Mouse (Mus musculus) G1E (cell line): Measurements from ENCODE around the gene Cdk14. TPM values are rescaled to one million over a fixed set of nuclear protein-coding genes. Genes with fewer than 3 reads are reported as not detected.

ENCODE experiments used
- ATAC-seq: 2 replicates; pipeline ENCODE4 v1.8.0; 2016; ENCODE audit warnings: mild to moderate bottlenecking; ENCODE audit not compliant: insufficient number of reproducible peaks, poor library complexity, low FRiP score, severe bottlenecking; ENCODE audit errors: extremely low read depth
- DNase-seq: peaks from one replicate; pipeline ENCODE4 v3.0.0; 2012; ENCODE audit warnings: low spot score
- H3K27me3 ChIP-seq: 2 replicates; pipeline ENCODE4 v1.6.1; 2012; ENCODE audit warnings: mild to moderate bottlenecking, low read length, inconsistent platforms; ENCODE audit not compliant: insufficient read depth
- H3K36me3 ChIP-seq: replicated peaks from 2 replicates; pipeline ENCODE3; 2012; ENCODE audit warnings: mild to moderate bottlenecking, inconsistent platforms
- H3K4me1 ChIP-seq: 2 replicates; pipeline ENCODE4 v1.6.1; 2012; ENCODE audit warnings: low read depth, low read length, inconsistent platforms, mixed read lengths; ENCODE audit not compliant: insufficient read depth
- H3K4me3 ChIP-seq: 2 replicates; pipeline ENCODE4 v1.5.1; 2012; ENCODE audit warnings: low read depth, mild to moderate bottlenecking, inconsistent platforms, low read length, moderate library complexity, mixed read lengths
- H3K9me3 ChIP-seq: replicated peaks from 2 replicates; pipeline ENCODE4 v1.6.1; 2012; ENCODE audit warnings: inconsistent platforms
- CTCF ChIP-seq: IDR thresholded peaks from 2 replicates; pipeline ENCODE4 v1.5.1; 2012; ENCODE audit warnings: low read depth, low read length, inconsistent platforms, mixed read lengths
- GATA1 ChIP-seq: IDR thresholded peaks from 2 replicates; pipeline ENCODE4 v1.6.1; 2012; ENCODE audit warnings: borderline replicate concordance, low read length, inconsistent platforms, mixed read lengths
- GATA2 ChIP-seq: IDR thresholded peaks from 2 replicates; pipeline ENCODE4 v1.6.1; 2012; ENCODE audit warnings: low read depth, low read length, inconsistent platforms, borderline replicate concordance
- POLR2AphosphoS5 ChIP-seq: IDR thresholded peaks from 2 replicates; pipeline ENCODE4 v1.6.1; 2012; ENCODE audit warnings: low read depth, low read length, inconsistent platforms; ENCODE audit not compliant: insufficient replicate concordance
- TAL1 ChIP-seq: conservative IDR thresholded peaks from 2 replicates; pipeline ENCODE4 v1.6.1; 2012; ENCODE audit warnings: low read depth, low read length, inconsistent platforms, mixed read lengths
- polyA plus RNA-seq: library from polyadenylated mRNA; stranded (reverse); fragments of >175 nt; gene quantifications from 2 replicates; pipeline ENCODE4 v1.2.3, GENCODE M21; 2012
- total RNA-seq, 2 experiments: library from RNA; stranded (forward) in 1 of 2; stranded (reverse) in 1 of 2; fragments of 200-1000 nt in 1 of 2; fragments of >200 nt in 1 of 2; fragmentation: Nextera tagmentation in 1 of 2; gene quantifications; 2 replicates each; pipeline ENCODE4 v1.2.3; 2014 to 2017

The Cdk14 gene
- total and polyA plus RNA-seq, 3 experiments, result 0.98 TPM; not detected in 2

DNA sequence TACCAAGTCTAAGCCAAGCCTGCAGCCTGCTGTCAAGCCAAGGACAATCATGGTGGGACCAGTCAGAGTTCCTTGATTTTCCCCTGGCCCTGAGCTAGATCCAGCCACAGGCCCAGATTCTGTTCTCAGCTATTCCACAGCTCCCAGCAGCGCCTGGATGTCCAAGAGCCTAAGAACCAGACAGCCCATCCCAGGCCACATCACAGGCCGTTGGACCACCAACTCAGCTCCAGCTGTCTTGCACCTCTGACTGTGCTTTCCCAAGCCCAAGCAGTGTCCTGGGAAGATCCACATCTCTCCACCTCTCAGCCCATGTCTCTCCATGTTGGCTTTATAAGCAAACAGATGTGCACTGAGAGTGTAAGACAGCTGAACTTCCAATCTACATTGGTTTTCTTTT is 114.8 kb downstream of the Cdk14 start:
- no peak for TF ChIP-seq GATA2
- TF ChIP-seq POLR2AphosphoS5, result no peak
- H3K9me3 ChIP-seq, result no peaks in the 10 kb centered on the region
- H3K4me1 ChIP-seq, result no peaks in the 10 kb centered on the region
- H3K36me3 ChIP-seq, result no peaks in the 10 kb centered on the region
- DNase-seq (no peak), ATAC-seq (no peak)
- H3K27me3 ChIP-seq, result peaks cover 15% of the 10 kb centered on the region; the same call in 1 of the 2 replicates
- H3K4me3 ChIP-seq, result no peak overlapping the region

DNA sequence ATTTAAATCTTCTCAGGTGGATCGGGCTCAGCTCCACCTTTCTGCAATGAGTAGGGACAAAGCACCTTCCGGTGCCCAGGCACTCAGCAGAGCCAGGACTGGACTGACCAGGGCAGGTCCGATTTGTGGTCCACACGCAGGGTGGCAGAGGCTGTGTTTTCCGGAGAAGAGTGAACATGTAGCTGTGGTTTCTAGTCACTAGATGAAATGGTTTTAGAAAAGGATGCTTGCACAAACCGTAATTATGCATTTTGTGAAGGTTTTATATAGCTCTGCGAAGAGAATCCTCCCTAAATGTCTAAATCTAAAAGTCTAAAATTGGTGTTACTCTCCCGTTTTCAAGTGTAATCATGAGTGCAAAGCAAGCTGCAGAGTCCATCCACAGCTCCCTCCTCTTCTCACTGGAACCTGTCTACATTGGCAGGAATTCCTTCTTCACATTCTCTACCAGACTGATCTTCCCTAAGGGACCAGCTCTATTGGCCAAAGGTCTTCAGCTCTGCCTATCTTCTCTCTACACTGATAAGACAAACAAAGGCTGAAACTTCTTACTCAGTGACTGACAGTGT is 116.9 kb downstream of the Cdk14 start:
- peaks cover 15% of the 10 kb centered on the region; the same call in 1 of the 2 replicates for H3K27me3 ChIP-seq
- no peak overlapping the region for H3K4me3 ChIP-seq
- H3K4me1 ChIP-seq, result no peaks in the 10 kb centered on the region
- TF ChIP-seq TAL1, result no peak
- TF ChIP-seq POLR2AphosphoS5, result no peak
- no peak for TF ChIP-seq GATA1
- no peak for TF ChIP-seq CTCF
- TF ChIP-seq GATA2, result no peak
- DNase-seq, result no peak
- no peaks in the 10 kb centered on the region for H3K36me3 ChIP-seq
- no peak for ATAC-seq
- H3K9me3 ChIP-seq, result no peaks in the 10 kb centered on the region

DNA sequence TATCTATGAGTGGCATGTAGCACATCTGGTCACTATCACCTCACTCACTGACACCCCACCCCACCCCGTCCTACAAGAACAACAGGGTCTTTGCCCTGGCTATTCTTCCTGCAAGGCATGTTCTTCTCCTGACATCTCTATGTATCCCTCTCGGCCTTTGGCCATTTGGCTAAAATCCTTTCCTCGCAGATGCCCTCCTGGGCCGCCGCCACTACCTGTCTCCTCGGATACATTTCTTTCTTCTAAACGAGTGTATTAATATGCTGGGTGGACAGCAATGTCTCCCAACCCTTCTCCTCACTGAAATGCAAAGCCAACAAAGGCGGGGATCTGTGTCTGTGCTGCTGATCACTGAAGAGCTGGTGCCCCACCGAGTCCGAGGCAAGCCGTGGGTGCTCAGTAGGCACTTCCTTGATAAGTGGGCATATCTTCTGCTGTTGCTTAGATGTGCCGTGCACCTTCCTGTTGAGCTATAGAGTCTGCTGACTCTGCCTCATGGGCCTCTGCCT is 118.5 kb downstream of the Cdk14 start:
- Histone ChIP-seq H3K4me1 (no peaks in the 10 kb centered on the region), H3K27me3 (peaks cover 15% of the 10 kb centered on the region; the same call in 1 of the 2 replicates), H3K9me3 (no peaks in the 10 kb centered on the region), H3K4me3 (no peak overlapping the region), H3K36me3 (no peaks in the 10 kb centered on the region)
- no peak for TF ChIP-seq GATA1
- TF ChIP-seq POLR2AphosphoS5, result no peak
- TF ChIP-seq TAL1, result no peak
- TF ChIP-seq GATA2, result no peak
- ATAC-seq, result no peak
- DNase-seq, result no peak

GRCm38 (mm10) chr5:5300998-5301397 is 119.1 kb downstream of the Cdk14 start:
- TF ChIP-seq GATA1 (no peak), GATA2 (no peak), TAL1 (no peak), CTCF (no peak), POLR2AphosphoS5 (no peak)
- Histone ChIP-seq H3K4me3 (no peak overlapping the region), H3K4me1 (no peaks in the 10 kb centered on the region), H3K36me3 (no peaks in the 10 kb centered on the region), H3K9me3 (no peaks in the 10 kb centered on the region), H3K27me3 (peaks cover 15% of the 10 kb centered on the region; the same call in 1 of the 2 replicates)
- no peak for ATAC-seq
- DNase-seq, result no peak

DNA sequence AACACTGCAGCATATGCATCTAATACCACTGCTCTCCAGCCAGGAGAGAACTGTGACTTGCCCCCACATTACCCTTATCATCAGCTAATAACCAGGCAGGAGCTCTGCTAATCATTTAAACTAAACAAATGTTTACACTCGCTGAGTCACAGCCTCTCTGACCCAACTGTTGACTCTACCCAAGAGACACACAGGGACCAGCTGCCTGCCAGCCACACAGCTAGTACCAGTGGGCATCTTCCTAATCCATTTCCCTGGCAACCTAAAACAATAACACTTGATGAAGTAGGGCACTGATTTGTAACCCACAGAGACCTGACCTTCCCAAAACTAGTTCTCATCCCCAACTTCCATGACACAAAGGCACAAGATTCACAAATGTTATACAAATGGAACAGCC is 119.8 kb downstream of the Cdk14 start:
- no peak for ATAC-seq
- Histone ChIP-seq H3K27me3 (peaks cover 14% of the 10 kb centered on the region; the same call in 1 of the 2 replicates), H3K4me3 (no peak overlapping the region), H3K9me3 (no peaks in the 10 kb centered on the region), H3K36me3 (no peaks in the 10 kb centered on the region), H3K4me1 (no peaks in the 10 kb centered on the region)
- no peak for TF ChIP-seq POLR2AphosphoS5
- TF ChIP-seq GATA1, result no peak
- no peak for TF ChIP-seq GATA2
- TF ChIP-seq TAL1, result no peak
- TF ChIP-seq CTCF, result no peak
- DNase-seq, result no peak

- DNase-seq, result no peak
- no peak for ATAC-seq
- no peak overlapping the region for H3K4me3 ChIP-seq
Measured at GRCm38 (mm10) chr5:5297222-5297621, 122.9 kb downstream of the Cdk14 start.

More at GRCm38 (mm10) chr5:5297222-5297621, 122.9 kb downstream of the Cdk14 start:
- Histone ChIP-seq H3K27me3 (peaks cover 5% of the 10 kb centered on the region; the same call in 1 of the 2 replicates), H3K9me3 (no peaks in the 10 kb centered on the region), H3K36me3 (no peaks in the 10 kb centered on the region), H3K4me1 (no peaks in the 10 kb centered on the region)
- TF ChIP-seq GATA1 (no peak), GATA2 (no peak), CTCF (no peak), TAL1 (no peak), POLR2AphosphoS5 (no peak)
